Mouse (Mus musculus) ovary, adult 18-20 months (tissue): ENCODE measurements around the gene Tbc1d1.
A peak's percentile ranks its signal among the peaks of the same experiment; 100 is the strongest.
"Not testable (repeated sequence)": the region's sequence is repeated elsewhere in the genome, so short reads cannot be mapped to it uniquely, and the experiment has no call there.

Experiments
- DNase-seq: peaks from one replicate; pipeline ENCODE4 v3.0.0; 2022; ENCODE audit warnings: low spot score, mixed read lengths

Tbc1d1 gene

GRCm38 (mm10) chr5:64314288-64315052 lies 158.4 kb downstream of the Tbc1d1 start:
- no peak for DNase-seq

GRCm38 (mm10) chr5:64315088-64315487 lies 159.0 kb downstream of the Tbc1d1 start:
- DNase-seq, result no peak

GRCm38 (mm10) chr5:64323286-64323685 lies 167.2 kb downstream of the Tbc1d1 start:
- DNase-seq, result no peak

- no peak for DNase-seq
Observed at GRCm38 (mm10) chr5:64324353-64324752, 168.2 kb downstream of the Tbc1d1 start.

- DNase-seq, result no peak
Observed at GRCm38 (mm10) chr5:64324920-64325319, 168.8 kb downstream of the Tbc1d1 start.

- no peak for DNase-seq
Observed at GRCm38 (mm10) chr5:64325741-64326355, 169.7 kb downstream of the Tbc1d1 start.

GRCm38 (mm10) chr5:64326427-64327181 lies 170.5 kb downstream of the Tbc1d1 start:
- DNase-seq, result peak; percentile 65

GRCm38 (mm10) chr5:64327212-64327902 lies 171.3 kb downstream of the Tbc1d1 start:
- no peak for DNase-seq

- peak; percentile 36 for DNase-seq
Observed at GRCm38 (mm10) chr5:64336767-64337408, 180.8 kb downstream of the Tbc1d1 start.

GRCm38 (mm10) chr5:64338795-64339194 lies 182.7 kb downstream of the Tbc1d1 start:
- DNase-seq, result not testable (repeated sequence)

GRCm38 (mm10) chr5:64340366-64340765 lies 184.3 kb downstream of the Tbc1d1 start:
- DNase-seq, result no peak

GRCm38 (mm10) chr5:64341671-64342070 lies 185.6 kb downstream of the Tbc1d1 start:
- no peak for DNase-seq

- no peak for DNase-seq
Observed at GRCm38 (mm10) chr5:64342138-64342537, 186.0 kb downstream of the Tbc1d1 start.

GRCm38 (mm10) chr5:64343972-64344700 lies 188.0 kb downstream of the Tbc1d1 start:
- DNase-seq, result no peak

GRCm38 (mm10) chr5:64345181-64345735 lies 189.2 kb downstream of the Tbc1d1 start:
- DNase-seq, result no peak

GRCm38 (mm10) chr5:64345761-64346160 lies 189.7 kb downstream of the Tbc1d1 start:
- DNase-seq, result no peak

GRCm38 (mm10) chr5:64346343-64346885 lies 190.3 kb downstream of the Tbc1d1 start:
- no peak for DNase-seq

- DNase-seq, result no peak
Observed at GRCm38 (mm10) chr5:64348166-64348565, 192.1 kb downstream of the Tbc1d1 start.

GRCm38 (mm10) chr5:64348780-64349179 lies 192.7 kb downstream of the Tbc1d1 start:
- DNase-seq, result no peak

GRCm38 (mm10) chr5:64351968-64352367 lies 195.9 kb downstream of the Tbc1d1 start:
- no peak for DNase-seq
